Mouse (Mus musculus) mature B cell (primary cell): ENCODE data around the gene Dock4.

Experiments
- in situ Hi-C: fragments of 300-500 bp; cut with MboI; formaldehyde crosslinking; loops from 2 replicates; pipeline ENCODE4 v1.14.3; 2019

Gene Dock4

DNA sequence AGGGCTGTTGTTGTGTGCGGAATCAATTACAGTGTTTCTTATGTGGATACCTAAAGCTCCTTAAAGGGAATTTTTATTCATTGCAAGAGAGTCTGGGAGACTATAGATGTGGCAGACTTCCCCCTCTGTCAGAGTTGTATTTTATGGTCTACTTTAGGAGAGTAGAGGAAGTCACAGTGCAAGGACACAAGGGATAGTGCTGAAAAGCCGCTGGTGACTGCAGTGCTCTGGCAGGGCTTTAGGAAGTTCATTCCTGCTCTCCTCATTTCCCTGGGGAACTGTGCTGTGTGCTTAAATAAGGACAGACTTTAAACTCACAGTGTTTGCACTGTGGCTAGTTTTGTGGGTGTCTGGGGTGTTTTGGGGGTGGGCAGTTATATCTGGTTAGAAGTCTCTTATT lies 118.5 kb downstream of the Dock4 start:
- in situ Hi-C loops: no loop called here

DNA sequence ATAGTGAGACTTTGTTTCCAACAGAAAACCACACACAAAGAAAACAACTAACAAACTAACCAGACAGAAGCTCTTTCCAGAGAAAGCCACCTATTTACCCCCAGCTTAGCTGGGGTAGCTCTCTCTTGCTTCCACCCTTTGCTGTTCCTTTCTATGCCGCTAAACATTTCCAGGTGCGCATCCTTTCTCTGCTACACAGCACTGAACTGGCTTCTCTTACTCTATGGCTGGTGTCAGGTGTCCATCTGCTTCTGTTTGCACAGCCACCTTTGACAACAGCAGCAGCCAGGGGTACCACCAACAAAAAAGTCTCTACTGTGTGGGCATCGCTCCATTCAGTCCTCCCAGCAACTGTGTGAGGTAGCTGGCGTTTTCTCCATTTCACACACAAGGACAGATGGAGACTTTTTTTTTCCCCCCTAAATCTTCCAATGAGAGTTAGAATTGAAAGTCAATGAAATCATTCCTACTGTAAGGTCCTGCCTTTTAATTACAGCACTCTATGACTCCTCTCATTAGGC lies 122.7 kb downstream of the Dock4 start:
- in situ Hi-C loops: no loop called here

DNA sequence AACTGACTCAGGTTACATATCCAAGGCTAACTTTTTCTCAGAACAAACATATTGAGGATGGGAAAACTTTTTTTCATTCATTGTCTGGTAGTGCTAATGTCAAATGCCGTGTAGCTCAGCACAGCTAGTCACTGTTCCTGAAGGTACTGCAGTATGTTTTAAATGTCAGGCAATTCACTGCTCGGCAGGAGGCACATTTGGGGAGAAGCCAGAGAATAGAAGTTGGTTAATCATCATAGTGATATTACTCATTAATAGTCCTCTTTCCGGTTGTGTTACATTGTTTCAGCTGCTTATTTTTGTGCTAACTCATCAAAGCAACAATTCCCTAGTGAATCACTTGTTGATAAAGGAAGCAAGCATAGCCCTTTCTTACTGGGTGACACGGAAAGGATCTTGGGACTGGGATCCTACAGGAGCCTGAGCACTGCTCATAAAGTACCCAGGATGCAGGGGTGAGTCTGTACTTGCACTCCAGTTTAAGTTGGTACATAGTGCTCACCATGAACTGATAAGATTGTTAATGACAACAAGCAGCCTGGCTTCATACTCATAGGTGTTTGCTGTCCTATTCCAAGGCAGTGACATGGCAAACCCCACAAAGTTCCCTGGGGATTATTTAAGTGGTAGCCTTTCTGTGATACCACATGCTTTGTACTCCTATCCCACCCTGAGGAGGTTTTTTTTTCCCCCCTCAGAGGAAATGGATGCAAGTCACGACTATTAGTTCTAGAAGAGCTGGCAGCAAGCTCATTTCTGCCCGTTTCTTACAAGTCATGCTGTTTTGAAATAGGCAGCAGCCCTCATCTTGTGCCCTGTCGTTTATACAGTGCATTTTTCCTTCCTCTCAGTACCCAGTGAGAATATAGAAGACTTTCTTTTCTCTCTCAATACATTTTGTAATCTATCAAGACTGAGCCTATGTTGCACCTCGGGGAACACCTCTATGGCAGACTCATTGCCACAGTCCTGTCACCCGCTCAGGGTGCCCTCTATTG lies 123.5 kb downstream of the Dock4 start:
- in situ Hi-C loops: no loop called here

DNA sequence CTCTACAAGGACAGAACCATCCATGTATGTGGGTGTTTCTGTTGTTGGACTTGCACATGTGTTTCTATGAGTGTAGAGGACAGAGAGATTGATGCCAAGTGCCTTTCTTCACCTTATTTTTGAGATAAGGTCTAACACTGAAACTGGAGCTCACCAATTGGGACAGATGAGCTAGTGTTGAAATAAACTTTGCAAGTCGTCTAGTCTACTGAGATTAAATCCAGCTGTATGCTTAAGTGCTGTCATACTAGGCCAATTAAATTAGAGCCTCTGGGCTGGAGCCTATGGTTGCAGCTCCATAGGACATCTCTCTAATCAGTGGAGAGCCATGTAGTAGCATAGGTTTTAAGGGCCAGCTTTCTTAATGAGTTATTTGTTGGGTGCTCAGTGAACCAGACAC lies 124.5 kb downstream of the Dock4 start:
- in situ Hi-C loops: no loop called here

DNA sequence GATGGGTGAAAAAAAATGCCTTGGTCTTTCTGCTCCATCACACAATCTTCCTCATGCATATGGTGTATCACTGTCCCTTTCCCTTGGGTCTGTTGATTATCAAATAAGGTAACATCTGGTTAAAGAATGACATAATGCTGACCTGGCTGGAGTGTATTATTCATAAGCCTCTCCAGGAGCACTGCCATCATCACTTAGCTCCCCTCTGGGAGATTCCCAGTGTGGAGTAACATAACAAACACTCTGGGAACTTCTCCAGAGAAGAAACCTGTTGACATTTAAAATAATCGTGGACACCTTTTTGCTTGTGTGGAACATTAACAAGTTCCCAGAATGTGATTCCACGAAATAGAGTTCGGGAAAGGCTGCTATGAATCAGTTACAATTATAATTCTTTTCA lies 128.3 kb downstream of the Dock4 start:
- in situ Hi-C loops: no loop called here

DNA sequence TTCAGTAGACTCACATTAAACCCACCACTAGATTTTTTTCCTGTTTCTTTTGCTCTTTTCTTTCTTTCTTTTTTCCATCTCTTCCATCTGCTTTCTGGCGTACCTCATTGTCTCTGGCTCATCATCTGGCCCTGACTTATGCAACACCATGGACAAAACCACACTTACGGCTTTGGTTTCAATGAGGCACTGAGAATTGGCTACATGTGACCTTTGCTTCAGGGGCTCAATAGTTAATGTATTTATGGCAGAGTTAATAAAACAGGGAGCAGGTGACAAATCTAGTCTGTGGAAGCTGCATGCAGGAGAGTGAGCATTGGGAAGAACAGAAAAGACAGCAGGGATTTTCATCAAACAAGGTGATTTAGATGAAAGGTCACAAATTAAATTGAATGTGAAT lies 131.0 kb downstream of the Dock4 start:
- in situ Hi-C loops: no loop called here

DNA sequence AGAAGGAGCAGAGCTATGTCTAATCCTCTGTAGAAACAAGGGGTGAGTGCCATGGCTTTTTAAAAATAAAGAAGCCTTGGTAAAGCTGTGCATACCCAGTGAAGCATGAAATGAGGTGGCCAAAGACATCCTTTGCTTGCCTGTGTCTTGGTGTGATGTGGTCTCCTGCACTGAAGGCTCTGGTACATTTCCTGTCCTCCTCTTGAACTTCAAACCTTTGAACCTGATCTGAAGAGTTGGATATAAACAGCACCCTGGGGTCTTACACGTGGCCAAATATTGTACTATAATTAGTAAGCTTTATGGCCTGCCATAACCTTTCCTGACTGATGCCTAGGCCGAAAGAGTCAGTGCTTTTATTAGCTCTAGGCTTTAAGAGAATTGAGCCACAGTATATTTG lies 134.6 kb downstream of the Dock4 start:
- in situ Hi-C loops: no loop called here

DNA sequence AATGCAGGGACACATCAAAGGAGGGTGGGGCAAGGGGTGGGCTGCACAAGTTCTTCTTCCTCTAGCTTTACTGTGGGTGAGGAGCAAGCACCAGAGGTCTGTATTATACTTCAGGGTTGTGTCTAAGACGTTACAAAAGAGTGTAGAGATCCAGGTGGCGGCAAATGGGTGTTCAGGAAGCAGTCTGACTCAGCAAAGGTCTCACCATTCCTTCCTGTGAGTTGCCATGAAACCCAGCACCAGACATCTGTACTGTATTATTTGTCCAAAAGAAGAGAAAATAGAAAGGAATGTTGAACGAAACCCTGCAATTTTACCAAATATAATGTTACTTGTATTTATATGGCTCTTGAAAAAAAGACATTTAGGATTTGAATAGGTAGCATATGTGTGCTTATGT lies 135.3 kb downstream of the Dock4 start:
- in situ Hi-C loops: no loop called here

DNA sequence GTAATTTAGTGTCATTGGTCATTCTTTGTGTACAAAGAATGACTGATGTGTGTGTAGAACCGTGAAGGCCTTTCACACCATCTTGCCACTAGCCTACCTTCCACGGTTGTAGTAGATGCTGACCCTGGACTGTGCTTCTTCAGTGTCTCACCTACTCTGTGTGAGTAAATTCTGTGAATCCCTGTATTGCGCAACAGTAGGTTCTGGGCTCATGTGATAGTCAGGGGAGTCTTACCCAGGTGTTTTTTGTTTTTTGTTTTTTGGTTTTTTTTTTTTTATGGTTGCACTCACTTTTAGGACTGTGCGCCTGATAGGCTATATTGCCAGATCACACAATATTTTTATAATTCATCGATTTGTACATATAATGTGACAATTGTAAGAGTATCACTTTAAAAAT lies 136.3 kb downstream of the Dock4 start:
- in situ Hi-C loops: no loop called here

DNA sequence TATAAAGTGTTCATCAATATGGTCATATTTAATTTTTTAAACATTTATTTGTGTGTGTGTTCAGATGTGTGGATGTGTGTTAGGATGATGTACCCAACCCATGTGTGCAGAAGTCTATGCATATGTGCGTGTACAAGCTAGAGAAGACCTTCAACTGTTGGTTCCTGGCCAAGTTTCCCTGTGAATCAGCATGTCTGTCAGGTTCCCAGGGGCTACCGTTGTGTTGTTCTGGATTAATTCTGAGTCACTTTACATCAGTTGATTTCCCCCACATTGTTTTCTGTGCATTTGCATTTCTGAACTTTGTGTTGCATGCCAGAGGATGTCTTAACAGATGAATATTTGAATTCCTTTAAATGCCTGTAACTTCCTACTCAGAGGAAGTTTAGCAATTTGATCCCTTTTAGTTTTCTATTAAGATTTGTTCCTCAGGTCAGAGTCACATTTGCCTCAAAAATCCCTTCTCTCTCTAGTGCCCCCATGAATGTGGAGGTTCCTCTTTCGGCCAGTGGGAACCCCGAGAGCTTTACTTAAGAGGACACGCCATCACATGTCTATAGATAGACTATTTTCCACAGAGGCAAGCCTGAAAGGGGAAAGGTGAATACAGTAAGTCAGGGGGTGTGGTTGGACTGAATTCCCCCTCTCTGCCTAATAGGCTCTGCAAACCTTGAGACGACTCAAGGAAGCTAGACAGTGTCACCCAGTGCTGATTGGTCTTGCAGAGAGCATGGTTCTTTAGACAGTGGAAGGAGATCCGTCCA lies 139.0 kb downstream of the Dock4 start:
- in situ Hi-C loops: no loop called here

DNA sequence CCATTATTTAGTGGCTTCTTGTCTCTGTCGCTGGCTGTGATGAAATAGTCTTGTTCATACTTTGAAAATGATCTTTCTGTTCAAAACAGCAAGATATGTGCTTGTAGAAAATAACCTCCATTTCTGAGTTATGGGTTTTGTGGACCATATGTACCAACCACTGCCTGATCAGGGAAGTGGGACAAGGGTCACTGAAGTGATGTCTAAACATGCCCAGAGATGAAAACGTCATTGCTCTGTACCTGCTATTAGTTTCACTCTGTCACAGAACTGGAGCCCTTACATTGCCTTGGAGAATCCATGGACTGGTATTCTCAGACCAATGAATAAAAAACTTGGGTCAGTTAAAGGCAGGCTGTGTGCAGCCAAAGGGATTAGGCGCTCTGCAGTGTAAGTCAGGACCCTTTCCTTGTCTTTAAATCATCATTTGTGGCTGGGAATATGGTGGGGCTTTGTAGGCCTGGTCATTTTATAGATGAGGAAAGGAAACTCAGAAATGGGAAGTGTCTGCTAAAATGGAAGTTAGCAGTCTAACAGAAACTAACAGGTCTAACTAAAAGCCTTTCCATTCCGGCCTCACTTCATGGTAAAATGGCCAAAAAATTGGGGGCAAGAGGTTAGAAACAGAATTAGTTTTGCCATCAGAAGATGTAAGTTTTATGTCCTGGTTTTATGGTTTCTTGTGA lies 139.8 kb downstream of the Dock4 start:
- in situ Hi-C loops: no loop called here

DNA sequence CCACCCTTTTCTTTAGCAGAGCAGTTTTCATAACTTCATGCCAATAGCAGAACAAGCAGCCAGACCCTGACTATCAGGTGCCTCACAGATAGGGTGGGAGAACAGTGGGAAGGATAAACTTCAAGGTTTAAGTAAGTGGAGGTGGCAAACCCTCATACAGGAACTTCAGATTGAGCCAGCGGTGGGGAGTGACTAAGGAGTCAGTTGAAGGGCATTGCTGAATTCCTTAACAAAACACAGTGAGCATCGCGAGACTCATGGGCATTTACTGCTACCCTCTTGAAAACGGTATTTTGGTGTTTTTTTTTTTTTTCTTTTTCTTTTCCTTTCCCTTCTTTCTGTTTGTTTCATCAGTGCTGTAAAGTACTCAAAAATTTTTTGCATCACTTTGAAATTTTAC lies 148.4 kb downstream of the Dock4 start:
- in situ Hi-C loops: no loop called here

DNA sequence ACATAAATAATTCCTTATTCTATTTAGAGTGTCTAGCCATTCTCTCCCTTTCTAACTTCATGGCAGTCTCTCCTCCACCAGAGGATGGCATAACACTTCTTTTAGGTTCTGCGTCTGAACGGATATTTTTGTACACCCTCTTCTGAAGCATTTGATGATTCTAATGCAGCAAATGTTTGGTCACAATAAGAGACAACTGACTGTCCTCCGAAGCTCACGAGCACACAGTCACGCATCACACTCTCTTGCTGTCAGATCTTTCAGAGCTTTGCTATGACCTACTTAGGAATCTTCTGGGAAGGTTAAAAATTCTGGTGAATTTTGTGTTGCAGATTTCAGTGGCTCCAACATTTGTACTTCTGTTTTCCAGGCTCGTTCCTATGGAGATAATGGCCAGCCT lies 149.7 kb downstream of the Dock4 start:
- in situ Hi-C loops: no loop called here

DNA sequence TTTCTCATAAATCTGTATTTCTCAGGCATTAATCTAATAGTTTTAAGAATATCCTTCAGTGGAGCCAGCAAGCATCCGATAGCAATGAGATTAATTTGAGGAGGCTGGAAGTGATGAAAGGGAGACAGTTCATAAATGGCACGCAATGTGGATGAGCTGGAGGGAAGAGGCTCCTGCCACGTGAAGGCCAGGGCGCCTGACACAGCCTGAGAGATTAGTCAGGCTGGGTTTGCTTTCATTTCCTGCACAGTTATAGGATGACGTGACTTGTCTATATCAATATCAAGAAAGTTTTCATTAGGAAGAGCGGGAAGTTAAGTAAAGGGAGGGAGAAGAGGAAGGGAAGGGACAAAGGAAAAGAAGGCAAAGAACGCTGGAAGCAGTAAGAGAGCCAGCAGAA lies 150.3 kb downstream of the Dock4 start:
- in situ Hi-C loops: no loop called here

DNA sequence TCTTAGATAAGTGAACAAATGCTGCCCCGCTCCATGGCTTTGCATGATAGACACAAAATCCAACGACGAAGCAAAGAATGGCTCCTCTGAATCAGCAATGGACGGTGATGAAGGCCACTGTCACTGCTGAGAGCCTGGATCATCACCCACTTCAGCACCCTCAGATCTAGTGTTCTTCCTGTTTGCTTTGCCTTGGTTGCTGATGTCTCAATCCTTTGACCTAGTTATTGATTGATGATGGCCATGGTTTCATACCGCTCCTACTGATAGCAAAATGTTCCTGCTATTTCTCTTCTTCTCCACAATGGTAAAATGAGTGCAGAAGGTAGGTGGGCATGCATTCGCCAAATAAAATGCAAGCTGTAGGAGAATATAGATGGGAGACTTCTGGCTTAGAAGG lies 150.7 kb downstream of the Dock4 start:
- in situ Hi-C loops: no loop called here

DNA sequence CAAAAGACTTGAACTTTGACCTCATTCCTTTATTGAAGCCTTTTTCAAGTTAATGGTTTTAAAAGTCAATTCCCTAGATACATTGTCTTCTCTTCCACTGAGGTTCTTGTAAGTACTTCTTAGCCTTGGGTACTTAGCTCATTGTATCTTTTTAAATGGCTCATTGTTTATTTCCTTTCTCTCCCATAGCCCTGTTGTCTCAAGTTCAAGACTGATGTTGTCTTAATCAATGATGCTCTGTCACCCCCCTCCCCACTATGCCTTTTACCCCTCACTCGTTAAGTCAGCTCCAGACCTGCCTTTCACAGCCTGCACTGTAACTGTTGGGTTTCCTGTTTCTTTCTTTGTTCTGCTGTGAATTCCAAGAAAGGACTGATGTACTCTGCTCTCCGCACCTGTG lies 154.2 kb downstream of the Dock4 start:
- in situ Hi-C loops: no loop called here

DNA sequence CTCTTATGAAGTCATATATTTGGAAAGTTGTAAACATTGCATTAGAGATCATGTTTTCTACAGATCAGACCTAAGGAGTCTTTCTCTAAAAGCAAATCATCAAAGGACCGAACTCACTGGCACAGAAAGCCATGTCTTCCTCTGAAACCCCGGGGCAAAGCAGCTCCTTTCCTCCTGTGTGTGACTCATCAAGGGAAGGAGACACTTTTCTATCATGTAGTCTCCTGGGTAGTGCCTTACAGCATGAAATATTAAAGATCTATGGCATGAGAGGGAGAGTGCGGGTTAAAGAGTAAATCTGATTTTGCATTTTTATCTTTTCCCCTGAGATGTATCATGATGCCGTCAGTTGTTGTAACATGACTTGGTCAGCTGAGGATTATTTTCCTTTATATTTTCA lies 159.8 kb downstream of the Dock4 start:
- in situ Hi-C loops: no loop called here

DNA sequence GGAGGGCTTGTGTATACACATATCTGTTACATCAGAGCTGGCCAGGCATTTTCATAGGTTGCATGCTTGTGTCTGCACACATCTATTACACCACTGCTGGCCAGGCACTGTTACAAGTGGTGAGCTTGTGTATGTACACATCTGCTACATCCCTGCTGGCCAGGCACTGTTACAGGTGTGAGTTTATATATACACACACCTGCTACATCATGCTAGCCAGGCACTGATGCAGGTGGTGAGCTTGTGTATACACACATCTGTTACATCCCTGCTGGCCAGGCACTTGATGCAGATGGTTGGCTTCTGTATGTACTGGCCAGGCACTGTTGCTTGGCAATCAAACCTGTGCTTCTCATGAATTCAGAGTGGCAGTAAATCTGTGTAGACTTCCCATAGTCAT lies 177.2 kb downstream of the Dock4 start:
- in situ Hi-C loops: no loop called here

DNA sequence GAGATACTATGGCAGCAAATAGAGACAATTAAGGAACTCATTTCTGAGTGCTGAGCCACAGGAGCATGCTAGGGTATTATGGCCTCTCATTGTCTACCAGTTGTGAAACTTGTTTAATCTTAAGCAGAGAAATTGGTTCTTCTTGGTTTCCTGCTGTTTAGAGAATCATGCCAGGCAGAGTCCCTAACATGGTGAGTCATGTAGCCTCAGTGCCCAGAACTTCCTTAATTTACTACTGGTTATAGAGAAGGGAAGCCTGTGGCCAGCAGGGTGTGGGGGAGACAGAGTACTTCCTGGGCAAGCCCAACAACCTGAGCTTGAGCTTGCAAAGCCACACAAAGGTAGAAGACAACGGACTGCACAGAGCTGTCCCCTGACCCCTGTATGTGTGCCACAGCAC lies 180.8 kb downstream of the Dock4 start:
- in situ Hi-C loops: no loop called here

DNA sequence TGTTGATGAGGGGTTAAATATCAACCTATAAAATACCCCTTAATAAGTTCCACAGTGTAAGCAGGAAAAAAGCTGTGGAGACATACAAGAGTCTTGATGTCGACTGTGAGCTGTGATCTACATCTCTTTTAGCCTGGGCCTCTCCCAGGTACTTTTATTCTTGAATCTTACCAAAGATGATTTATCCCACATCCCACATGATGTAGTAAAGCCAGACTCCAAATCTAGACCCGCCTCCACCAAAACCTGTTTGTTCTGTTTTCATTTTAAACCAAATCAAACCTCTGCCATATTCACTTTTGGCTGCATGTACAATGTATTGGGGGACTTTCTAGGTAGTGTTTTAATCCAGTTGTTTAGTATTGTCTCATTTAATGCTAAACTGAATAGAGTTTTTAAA lies 187.5 kb downstream of the Dock4 start:
- in situ Hi-C loops: no loop called here

DNA sequence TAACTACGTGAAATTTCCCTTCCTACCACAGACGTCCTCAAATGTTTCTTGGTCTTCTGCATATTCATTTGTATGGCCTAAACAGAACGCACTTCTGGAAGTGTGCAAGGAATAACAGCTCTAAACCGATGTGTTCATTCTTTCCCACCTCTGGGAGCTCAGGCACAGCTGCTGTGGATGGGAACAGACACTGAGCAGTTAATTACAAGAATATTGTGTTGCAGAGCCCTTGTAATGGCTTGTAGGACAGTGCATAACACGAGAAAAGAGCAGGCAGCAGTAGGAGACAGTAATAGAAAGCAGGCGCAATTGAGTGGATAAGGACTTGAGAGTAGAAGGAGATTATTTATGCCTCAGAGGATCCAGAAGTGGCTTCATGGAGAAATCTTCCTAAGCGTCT lies 188.4 kb downstream of the Dock4 start:
- in situ Hi-C loops: no loop called here

DNA sequence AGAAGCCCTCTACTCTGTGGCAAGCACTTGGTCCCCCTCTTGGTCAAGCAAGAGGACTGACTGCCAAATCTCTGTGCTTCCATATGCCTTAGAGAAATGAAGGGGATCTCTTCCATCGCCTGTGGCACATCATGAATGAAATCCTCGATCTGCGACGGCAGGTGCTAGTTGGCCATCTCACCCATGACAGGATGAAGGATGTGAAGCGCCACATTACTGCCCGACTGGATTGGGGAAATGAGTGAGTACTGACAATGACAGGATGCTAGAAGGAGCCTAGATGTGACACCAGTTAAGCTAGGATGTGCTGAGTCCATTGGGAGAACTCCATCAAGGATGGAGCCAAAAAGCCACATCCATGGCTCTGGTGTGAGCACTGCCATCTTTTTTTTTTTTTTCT lies 190.2 kb downstream of the Dock4 start:
- in situ Hi-C loops: no loop called here
